Mouse (Mus musculus) Muller cell, postnatal 12 days (primary cell): Measurements from ENCODE around the gene Gse1.

Experiments used
- DNase-seq: peaks from one replicate; pipeline ENCODE4 v3.0.0-alpha.2; 2015; ENCODE audit errors: inconsistent ontology term

Gene Gse1

DNA sequence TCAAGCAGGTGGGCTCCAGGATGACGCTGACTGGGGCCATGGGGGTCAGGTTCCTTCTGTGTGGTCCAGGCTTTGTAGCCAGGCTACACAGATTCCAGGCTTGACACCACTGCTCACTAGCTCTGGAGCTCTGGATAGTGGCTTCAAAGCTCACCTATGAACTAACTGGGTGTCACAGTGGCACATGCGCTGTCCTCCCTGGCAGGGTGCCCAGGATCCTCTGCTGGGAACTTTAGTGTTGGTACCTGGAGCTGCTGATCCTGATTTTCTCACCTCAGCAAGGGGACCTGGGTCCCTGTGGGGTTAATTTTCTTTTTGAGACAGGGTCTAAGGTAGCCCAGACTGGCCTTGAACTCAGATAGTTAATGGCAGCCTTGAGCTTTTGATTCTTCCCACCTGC, 173.0 kb downstream of the Gse1 start:
- no peak for DNase-seq

DNA sequence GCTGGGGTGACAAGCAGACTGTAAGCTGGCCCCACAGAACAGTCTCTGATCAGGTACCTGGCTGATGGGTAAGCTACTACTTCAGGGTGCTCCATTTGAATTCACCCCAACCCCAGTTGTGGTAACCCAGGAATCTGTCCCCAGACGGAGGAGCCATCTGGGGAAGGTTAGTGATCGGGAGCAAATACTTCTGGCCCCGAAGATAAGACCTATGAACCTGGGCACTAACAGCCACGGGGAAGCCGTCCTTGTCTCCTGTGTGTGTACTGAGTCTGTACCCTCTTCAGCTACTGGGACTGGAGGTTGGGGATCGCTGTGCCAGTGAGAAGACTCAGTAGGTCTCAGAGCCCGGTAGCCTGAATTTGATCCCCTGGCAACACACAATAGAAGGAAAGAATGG, 173.5 kb downstream of the Gse1 start:
- no peak for DNase-seq

DNA sequence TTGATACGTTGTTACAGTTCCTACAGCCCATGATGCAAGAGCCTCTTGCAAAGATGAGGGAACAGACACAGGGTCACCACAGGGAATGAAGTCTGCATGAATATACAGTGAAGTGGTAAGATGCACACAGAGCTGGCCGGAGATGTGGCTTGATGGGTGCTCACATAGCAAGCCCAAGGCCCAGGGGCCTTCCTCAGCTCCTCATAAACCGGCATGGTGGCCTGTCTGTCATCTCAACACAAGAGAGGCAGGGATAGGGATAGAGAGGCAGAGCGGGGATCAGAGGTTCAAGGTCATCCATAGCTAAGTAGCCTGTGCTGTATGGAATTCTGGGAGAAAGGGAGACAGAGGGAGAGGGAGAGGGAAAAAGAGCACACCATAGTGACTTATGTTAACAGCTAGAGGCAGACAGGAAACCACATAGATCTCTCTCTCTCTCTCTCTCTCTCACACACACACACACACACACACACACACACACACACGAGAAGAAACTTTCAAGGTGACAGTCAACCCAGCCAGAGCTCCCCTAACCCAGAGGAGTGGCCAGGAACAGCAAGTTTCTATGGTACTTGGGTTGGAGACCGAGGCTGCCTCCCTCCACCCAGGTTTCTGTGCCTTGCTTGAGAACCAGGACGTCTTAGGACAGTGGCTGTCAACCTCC, 175.5 kb downstream of the Gse1 start:
- no peak for DNase-seq

GRCm38 (mm10) chr8:120404609-120405036, 176.4 kb downstream of the Gse1 start:
- peak; percentile 75 for DNase-seq

DNA sequence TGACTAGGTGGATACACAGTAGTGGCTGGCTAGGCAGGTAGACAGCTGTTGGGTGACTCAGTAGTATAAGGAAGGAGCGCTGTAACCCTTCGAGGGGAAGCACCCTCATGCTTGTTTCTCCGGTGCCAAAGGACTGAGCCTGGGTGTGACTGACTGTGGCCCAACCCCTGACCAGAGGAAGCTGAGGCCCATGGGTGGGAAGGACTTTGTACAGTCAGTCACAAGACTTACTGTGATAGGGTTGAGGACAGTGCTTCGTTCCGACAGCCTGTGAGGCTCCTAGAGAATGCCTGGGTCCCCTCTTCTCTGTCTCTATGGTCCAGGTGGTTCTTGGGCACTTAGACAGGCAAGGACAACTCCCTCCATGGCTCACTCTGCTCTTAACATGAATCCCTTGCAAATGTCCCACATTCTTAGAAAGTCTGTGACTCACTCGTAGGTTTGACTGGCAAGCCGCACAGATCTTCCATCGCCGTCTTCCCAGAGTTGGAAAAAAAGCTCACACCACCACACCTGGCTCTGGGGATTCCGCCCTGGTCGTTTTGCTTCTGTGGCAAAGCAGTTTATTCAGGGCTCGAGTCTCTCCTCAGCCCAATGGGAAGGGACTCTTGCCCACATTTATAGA, 177.9 kb downstream of the Gse1 start:
- no peak for DNase-seq

DNA sequence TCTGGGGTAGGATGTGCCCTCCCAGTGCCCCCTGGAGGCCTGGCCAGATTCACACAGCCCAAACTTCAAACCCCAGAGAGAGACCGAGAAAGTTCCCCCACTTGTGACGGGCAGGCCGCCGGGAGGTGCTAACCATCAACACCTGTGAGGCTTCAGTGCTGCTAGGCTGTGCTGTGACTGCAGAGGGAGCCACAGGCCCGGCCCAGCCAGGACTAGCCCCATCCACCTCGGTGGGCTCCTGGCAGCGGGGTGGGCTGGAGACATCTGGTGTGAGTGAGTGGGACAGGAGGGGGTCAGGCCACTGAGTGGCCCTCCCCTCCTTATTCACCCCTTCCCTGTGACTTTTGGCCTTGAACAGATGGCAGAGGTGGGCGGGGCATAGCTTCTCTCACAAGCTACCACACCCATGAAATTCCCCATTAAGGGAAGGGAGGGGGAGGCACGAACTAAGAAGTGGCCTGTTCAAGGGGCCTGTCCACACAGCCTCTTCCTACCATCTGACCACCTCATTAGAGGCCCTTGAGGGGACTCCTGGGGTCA, 179.5 kb downstream of the Gse1 start:
- DNase-seq: no peak

GRCm38 (mm10) chr8:120408241-120409215, 180.3 kb downstream of the Gse1 start:
- DNase-seq: no peak

GRCm38 (mm10) chr8:120409371-120410013, 181.2 kb downstream of the Gse1 start:
- no peak for DNase-seq

GRCm38 (mm10) chr8:120411059-120411458, 182.8 kb downstream of the Gse1 start:
- no peak for DNase-seq

DNA sequence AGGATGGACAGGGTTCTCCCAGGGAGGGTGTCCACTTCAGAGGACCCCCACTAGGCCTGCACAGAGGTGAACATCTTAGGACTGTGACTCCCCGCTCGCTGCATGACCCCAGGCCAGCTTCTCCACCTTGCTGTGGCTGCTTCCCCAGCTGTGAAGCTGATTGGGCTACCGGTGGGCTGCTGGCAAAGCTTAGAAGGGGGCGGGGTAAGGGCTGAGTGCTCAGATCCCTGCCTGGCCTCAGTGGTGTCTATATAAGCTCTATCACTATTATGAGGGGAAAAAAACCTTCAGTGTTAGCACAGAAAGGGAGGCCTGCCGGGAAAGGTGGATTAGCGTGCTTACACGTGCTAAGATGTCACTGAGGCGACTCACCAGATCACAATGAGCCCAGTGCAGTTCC, 183.6 kb downstream of the Gse1 start:
- DNase-seq: no peak

DNA sequence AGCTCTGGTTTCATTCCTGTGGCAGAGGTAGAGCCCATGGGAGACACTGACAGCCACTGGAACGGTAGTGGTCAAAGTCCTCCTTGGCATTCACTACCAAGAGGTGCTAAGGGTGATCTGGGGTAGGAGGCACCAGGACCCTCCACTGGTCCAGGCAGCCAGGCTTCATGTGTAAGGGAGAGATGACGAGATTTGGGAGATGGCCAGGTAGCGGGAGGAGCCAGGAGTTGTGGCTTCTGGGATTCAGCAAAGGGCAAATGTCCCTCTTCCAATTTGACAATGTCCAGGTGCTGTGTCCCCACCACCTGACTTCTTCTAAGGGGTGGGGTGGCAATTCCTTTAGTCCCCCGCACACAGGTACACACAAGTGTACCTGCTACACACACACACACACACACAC, 184.1 kb downstream of the Gse1 start:
- no peak for DNase-seq

DNA sequence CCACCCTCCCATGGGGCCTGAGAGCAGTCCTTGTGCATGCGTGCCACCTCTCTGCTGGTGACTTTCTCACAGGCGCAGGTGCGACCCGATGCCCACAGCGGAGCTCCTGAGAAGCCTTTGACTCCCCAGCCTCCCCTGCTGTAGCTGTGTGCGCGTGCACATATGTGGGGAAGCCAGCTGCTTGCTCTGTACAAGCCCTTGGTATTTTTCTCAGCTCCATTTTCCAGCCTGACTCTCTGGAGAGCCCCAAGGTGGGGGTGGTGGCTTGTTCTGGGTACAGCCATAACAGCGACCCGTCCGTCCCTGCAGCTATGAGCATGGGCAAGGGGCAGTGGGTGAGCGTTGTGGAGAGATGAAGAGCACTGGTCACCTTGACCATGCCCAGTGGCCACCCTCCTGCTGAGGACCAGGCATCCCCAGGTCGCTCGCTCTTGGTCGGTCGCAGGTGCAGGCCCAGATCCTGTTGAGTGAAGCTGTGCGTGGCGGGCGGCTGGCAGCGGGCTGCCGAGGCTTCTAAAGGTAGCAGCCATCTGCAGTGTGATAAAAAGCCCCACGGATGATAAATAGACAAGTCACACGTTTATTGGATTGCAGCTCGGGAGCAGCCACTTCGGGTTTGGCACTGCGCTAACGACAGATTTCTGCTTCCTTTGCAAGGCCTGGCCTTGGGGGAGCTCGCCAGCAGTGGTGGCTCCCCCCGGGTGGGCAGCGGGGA, 184.8 kb downstream of the Gse1 start:
- DNase-seq: no peak

- DNase-seq: no peak
These were observed 185.4 kb downstream of the Gse1 start for GRCm38 (mm10) chr8:120413626-120413988.

DNA sequence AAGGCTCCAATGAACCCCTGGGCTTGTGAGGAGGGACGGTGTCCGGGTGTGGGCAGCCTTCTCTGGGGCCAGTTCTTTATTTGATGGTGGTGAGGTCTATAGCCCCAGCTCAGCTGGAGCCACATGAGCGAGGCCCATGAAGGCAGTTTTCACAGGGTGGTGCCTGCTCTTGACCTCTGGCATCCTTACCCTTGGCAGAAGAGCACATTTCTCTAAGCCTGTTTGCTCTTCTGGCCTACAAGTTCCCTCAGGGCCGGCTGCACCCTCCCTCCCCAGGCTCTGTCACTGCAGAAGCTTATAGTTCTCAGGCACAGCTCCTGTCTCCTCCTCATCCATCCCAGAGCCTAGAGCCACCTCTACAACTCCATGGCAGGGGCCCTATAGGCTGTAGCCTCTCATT, 186.0 kb downstream of the Gse1 start:
- DNase-seq: no peak

- DNase-seq: no peak
These were observed 187.2 kb downstream of the Gse1 start for GRCm38 (mm10) chr8:120415474-120415873.

DNA sequence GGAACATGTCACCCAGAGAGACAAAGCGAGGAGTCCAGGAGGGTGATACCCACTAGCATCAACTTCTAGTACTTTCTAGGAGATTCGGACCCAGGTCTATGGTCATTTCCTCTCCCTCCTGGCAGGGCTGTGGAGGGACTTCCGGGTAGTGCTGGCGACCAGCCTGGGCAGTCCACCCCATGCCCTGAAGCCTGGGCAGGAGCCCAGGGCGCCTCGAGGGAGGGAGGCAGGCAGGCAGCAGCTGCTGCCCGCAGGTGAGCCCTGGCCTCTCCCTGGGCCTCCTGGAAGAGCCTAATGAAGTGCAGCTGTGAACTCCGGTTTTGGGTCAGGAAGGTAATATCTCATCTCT, 187.9 kb downstream of the Gse1 start:
- no peak for DNase-seq

DNA sequence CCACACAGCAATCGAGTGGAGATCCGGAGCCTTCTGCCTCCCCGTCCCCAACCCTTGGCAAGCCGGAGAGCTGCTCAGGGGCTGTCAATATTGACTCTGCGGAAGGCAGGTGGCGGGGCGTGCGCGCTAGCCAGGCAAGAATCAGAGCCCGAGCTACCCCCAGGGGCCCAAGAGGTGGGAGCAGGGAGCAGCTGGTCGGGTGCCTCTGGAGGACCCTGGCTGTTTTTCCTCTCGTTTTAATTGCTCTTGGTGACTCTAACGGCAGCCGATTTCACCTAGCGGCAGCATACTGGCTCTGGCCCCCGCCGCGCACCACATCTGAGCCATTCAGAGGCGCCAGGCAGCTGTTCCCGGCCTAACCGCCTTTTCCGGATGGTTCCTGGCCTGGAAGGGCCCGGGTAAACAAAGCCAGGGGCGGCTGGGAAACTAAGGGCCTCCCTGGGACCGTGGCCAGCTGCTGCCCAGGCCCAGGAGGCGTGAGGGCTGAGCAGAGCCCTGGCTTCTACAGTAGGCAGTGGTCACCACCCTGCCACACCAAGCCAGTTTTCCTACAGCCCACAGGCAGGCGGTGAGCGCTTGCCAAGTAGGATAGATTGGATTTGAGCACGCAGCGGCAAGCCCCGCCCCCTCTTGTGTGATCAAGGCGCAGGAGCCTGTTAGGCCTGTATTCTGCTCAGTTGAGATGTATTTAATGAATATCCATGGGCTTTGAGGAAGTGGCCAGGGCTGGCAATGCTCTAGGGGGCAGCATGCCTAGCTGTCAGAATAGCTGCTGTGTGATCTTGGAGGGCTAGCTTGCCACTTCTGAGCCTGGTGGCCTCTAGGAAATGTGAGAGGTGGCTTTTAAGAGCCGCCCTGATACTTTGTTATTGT, 188.5 kb downstream of the Gse1 start:
- DNase-seq: peak; percentile 95

DNA sequence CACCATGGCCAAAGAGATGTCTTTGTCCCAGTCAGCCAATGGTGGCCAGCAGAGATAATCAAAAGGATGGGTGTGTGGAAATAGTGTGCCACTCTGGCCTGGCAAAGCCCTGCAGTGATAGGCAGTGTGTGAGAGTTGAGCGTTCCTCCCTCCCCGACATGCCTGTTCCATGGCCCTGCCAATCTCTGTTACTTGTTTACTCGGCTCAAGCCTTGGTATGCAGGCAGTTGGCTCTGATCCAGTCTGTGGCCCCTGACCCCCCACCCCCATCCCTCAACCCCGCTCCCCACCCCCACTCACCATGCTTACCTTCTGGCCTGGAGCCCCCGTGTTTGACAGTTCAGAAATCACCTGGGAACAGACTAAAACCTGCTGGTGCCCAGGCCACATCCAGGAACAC, 189.9 kb downstream of the Gse1 start:
- DNase-seq: no peak

- DNase-seq: no peak
These were observed 191.4 kb downstream of the Gse1 start for GRCm38 (mm10) chr8:120419675-120420074.

- DNase-seq: no peak
These were observed 192.0 kb downstream of the Gse1 start for GRCm38 (mm10) chr8:120420226-120420625.
